Mouse (Mus musculus): ENCODE results near the gene Kremen1.

Gene Kremen1

DNA sequence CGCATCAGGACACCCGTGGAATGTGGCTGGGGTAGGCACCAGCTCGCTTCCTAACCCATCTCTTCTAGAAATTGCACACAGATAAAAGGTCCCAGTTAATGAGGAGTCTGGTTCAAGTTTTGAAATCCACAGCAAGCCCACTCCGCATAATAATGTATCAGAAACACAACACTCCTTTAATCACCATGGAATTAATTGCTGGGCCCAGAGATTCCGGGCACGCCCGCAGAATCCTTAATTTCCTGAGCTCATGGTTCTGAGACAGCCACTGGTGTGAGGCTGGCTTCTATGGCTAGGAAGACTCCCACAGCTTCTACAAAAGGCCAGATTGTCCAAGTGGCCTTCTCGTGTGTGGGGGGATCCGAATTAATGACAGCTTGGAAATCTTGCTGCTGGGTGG is 94.0 kb downstream of the Kremen1 start:
- DNase-seq, result no peak

DNA sequence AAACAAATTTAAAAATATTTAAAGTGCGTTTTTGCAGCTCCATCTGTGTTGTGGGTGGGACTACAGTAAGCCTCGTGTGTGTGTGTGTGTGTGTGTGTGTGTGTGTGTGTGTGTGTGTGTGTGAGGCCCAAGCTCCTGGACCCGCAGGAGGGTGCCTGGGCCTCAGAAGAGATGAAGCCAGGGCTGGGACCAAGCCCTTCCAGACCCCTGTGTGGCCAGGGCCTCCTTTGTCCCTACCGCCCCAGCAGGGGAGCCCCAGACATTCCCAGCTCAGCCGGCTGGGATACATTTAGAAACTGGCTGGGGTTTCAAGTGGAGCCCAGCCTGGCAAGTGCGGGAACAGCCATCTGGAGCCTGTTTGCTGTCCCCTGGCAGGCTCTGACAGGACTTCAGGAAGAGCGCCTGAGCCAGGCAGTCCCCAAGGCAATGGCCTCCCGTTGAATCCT is 95.9 kb downstream of the Kremen1 start:
- DNase-seq, result no peak

DNA sequence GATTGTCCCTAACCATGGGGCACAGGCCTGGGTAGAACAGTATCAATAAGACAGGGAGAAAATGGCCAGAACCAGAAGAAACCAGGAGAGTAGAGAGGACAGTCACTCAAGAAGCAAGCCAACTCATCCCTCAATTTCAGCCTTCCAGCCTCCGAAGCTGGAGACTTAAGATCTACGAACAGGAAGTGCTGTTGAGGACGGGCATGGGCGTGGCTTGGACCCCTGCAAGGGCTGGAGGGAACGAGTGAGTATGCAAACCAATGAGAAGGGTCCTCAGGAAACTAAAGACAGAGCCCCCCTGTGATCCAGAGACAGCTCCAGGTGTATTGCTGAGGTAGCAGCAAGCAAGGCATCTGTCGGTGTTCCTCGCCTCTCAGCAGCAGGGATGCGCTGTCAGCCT is 97.0 kb downstream of the Kremen1 start:
- no peak for DNase-seq

DNA sequence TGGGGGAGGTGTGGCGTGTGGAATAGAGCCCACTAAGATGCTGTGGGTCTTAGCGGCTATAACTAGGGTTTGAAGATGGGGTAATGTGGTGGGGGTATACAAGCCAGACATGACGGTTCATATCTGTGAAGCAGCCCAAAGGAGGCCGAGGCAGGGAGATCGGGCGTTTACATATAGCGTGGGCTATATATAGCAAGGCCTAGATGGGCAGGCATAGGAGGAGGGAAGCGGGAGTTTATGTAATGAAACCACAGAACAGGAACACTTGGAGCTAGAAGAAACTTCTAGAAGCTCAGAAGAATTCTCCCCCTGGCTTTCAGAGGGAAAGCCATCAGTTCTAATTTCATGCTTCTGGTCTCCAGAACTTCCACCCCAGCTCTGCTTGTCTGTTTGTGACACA is 97.9 kb downstream of the Kremen1 start:
- no peak for DNase-seq

DNA sequence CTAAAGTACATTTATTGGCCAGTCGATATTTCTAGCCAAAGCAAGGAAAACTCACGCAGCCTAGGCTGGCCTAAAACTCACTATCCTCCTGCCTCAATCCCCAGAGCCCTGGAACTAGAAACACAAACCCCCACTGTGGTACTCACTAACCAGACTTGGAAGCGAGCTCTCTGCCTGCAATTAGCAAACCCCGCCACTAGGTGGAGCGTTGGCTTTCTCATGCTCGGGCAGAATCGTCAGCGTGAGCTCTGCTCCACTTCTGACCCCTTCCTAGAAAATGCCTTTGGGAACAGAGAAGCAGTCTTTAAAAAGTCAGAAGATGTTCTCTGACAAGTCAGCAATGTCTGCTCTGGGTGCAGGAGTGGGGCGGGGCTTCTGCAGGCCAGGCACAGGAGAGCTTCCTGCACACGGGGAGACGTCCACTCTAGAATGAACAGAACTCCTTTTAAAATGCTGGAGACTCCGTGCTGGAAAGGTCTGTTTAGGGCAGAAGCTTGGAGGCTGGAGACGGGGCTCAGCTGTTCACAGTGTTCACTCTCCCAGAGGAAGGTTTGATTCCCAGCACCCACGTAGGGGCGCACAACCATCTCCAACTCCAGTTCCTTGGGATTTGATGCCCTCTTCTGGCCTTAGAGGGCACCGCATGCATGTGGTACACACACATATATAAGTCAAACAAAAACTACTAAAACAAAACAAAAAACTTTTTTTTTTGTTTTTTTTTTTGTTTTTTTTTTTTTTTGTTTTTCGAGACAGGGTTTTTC is 100.5 kb downstream of the Kremen1 start:
- DNase-seq, result peak; percentile 84

DNA sequence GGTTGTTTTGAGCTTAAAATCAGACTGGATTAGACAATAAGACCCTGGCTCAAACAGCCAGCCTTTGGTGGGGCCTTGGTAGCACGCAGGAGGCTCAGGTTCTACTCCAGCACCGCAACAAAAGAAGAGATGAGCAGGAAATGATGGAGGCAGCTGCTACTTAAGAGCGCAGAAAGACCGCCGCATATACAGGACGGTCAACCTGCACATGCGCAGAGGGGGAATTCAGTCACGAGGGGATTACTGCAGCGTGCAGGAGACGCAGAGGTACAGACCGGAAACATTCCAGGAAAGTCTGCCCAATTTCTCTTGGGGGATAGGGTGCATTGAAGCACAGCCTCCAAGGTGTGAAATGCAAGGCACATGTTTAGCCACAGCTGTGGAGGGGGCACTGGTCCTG is 103.3 kb downstream of the Kremen1 start:
- no peak for DNase-seq

DNA sequence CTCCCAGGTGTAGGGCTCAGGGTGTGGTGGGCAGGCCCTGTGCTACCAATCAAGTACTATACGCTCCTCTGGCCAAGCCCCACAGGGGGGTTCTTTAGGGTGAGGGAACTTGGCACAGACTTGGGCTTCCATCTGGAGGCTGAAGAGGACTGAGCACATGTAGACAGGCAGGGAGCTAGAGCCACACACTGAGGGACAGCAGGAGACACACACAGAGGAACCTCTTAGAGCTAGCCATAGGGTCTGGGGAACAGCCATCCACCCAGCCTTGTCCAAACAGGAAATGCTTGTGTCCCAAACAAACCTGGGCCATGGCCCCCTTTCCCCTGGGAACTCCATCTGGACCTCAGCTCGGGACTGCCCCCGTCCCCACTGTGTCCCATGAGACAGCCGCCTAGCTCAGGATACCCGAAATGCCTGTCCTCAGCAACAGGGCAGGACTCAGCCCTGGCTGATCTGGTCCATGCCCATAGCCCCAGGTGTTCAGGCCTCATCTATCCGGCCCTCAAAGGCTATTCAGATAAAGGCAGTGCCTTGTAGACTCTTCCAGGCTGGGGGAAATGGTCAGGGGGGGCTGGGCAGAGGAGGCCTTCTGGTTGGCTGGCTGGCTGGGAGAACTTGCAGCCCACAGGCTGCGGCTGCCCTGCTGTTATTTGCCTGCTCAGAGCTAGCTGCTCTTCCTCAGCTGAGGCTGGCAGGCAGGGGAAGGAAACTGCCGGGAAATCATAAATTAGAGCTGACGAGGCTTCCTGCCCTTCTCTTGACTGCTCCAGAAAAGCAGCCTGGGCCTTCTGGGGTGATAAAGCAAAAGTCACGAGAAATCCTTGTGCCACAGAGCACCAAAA is 106.2 kb downstream of the Kremen1 start:
- no peak for DNase-seq

DNA sequence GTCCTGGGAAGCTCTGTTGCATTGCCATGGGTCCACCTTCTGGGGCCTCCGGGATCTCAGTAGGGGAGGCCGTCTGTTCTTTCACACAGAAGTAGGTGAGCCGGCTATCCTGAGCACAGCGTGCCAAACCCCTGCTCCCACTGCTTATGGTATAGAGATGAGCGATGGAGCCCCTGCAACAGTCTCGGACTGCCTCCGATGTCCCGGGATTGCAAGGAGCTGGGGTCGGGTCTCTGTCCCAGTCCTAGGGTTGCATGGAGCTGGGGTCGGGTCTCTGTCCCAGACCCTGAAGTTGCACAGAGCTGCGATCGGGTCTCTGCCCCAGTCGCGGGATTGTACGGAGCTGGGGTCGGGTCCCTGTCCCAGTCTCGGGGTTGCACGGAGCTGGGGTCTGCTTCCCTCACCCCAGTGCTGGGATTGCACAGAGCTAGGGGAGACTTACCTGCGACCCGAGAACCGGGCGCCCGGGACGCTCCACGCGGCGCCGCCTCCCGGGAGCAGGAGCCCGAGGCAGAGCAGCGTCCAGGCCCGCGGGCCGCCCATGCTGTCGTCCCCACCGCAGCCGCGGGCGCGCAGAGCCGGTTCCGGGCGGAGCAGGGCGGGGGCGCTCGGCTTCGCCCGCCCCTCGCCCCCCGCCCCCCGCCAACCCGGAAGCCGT is 109.5 kb downstream of the Kremen1 start, which contains the start of gene Emid1:
Gene Emid1, minus strand, starts transcription at position 578 of the 658 bp plus-strand sequence.
- DNase-seq, result peak; percentile 72

DNA sequence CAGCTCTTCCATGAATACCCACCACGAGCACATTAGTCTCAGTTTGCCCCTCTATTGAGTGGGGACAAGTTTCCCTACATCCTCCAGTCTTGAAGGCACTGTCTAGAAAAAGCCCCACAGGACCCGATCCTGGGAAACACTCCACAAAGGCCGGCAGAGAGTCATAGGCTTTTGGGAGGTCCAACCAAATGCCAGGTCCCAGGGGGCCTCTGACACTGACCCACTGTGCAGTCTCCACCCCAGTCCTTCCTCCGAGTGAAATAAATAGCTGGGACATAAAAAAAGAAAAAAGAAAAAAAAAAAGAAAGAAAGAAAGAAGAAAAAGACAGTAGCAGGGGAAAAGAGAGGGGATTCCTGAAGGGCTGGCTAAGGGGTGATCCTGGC is 110.1 kb downstream of the Kremen1 start:
- DNase-seq, result no peak

DNA sequence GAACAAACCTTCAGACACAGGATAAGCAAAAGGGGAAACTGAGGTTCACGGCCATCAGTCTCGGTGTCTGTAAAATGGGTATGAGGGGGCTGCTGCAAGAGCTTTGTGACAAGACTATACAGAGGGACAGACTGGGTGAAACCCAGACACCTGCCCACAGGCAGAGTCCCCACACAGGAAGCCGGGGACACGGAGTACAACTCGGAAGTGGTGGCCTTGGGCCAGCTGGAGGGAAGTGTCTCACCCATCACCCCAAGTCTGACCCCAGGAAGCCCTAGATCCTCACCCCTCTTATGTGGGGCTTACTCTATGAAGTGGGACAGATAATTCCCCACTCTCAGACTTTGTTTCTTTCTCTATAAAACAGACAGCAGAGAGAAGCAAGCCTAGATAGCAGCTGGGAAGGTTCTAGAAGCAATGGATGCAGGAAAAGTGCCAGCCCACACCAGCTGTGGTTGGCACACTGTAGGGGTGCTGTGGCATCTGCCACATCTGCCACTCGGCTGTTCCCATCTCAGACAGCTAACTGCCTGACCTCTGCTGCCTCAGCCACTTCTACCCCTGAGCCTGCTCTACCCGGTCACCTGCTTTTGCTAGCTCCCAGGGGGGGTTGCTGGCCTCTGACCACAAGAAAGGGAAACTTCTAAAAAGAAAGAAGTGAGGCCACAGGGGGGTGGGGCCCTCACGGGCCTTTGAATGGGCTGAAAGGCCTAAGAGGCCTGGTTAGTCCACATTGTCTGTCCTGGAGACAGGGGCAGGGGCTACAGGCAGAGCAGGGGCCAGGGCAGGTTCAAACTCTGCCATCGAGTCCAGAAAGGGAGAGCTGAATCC is 110.7 kb downstream of the Kremen1 start:
- DNase-seq, result peak; percentile 45

DNA sequence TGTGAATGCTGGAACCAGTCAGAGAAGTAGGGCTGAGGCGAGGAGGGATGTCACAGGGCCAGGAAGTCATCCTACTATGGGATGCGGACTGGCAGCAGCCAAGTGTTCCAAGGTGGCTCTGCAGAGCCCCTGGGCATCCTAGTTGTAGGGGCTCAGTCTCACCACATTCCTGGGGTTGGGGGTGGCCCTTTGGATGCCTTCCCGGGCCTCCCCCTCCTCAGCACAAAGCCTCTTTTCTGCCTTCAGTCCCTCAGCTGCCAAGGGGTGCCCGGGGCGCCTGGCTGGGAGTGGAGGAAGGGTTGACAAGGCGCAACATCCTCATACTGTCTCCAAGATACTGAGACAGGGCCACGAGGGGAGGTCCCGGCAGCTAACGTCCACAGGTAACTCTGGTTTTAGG is 111.4 kb downstream of the Kremen1 start:
- no peak for DNase-seq

DNA sequence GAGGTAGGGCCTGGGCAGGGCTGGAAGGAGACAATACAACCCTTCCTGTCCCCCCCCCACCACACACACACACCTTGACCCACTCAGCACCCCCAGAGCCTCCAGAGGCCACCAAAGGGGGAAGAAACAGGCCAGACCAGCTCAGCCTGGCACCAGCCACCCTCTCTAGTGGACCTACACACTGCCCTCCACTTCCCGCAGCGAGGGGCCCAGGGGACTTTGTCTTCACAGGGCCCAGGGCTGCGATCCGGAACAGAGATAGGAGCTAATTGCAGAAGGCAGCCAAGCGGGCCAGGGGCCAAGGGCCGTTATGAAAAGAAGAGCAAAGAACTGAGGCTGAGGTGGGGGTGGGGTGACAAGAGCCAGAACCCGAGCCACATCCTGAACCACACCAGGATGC is 112.1 kb downstream of the Kremen1 start:
- DNase-seq, result no peak

DNA sequence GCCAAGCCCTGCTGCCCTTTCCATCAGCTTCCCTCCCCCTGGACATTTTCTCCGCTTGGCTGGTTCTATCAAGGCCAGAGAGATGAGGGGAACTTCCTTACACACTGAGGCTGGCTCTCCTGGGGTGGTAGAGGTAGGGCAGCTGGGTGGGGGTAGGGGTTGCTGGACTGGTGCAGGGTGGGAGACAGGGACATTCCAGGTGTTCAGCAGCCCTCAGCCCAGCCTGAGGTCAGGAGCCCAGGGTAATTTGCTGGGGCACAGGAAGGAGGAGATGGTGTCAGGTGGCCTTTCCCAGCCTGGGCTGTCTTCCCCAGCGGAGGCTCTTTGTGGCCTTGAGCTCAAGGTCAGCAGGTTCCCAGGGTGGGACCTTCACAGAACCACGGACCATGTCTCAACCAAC is 115.8 kb downstream of the Kremen1 start:
- DNase-seq, result no peak

DNA sequence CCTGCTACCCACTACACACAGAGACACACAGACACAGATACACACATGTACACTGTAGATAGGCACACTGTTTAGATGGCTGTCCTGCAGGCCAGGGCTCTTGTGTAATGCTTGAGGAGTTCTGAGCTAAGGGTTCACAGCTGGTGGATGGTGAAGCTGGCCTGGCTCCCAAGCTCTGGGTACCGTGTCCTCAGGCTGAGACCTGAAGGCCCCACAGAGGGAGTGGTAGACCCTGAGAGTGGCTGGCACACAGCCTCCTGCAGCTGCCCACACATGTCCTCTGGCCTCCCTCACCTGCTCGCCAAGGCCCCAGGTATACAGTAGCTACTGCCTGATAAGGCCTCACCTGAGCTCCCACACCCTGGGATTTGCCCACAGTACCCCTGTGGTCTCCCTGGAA is 119.4 kb downstream of the Kremen1 start:
- DNase-seq, result no peak

All from thymus, postnatal 14 days (tissue).